Mouse (Mus musculus): ENCODE results near the gene Gm21083. TPM values are rescaled to one million over a fixed set of nuclear protein-coding genes. Genes with fewer than 3 reads are reported as not detected.

Gm21083 gene
- not detected for polyA plus RNA-seq (2017; shearing (Covaris generic))

DNA sequence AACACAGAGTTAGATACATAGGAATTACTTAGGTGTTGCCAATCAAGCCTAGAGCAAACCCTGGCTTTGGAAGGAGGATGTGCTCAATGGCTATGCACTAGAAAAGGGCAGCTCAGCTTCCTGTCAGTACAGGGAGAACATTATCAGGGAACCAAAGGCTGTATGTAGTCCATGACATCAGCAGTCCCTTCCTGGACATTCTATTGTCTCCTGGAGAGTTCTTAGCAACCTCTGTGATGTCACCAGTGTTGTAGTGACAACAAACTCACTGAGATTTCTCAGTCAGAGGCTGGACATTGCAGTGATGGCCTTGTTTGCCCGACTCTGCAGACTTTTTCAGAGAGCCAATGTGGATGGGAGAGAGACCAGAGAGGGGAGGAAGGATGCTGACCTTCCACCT lies at the start of gene Gm21083:
Gene Gm21083 (plus strand): TSS at position 301 of the 400 bp plus-strand sequence.

GRCm38 (mm10) chr5:15529122-15529521 lies 48.0 kb upstream of the Gm21083 start, which contains the start of gene Gm21190:
TSS of gene Gm21190 (minus strand) at chr5:15529222.

GRCm38 (mm10) chr5:15618764-15619163 lies 41.6 kb downstream of the Gm21083 start, which contains the start of gene Speer4d:
TSS of gene Speer4d (plus strand) at chr5:15619064.

Other genes with a start within 250 kb of the Gm21083 start
- not detected for gene Gm21149, start 100.8 kb upstream of the Gm21083 start, polyA plus RNA-seq (2017; shearing (Covaris generic))
- gene Gm21190, start 48.1 kb upstream of the Gm21083 start, polyA plus RNA-seq (2017; shearing (Covaris generic)): not detected
- not detected for gene Speer4d, start 41.7 kb downstream of the Gm21083 start, polyA plus RNA-seq (2017; shearing (Covaris generic))
- not detected for gene 4930572O03Rik, start 79.7 kb downstream of the Gm21083 start, polyA plus RNA-seq (2017; shearing (Covaris generic))
- not detected for gene Speer4c, start 136.9 kb downstream of the Gm21083 start, polyA plus RNA-seq (2017; shearing (Covaris generic))